Mouse (Mus musculus) layer of hippocampus, postnatal 36 days (tissue): ENCODE results near the gene Siah1a. TPM values are rescaled to one million over a fixed set of nuclear protein-coding genes. Genes with fewer than 3 reads are reported as not detected.

Source experiments
- DNase-seq, 2 experiments: peaks; one replicate each; pipeline ENCODE4 v3.0.0; 2022
- total RNA-seq, 2 experiments: library from RNA; stranded (reverse); gene quantifications; 2 replicates each; pipeline ENCODE4 v1.2.3; 2021

Siah1a gene
- total RNA-seq, 2 experiments from 2014 or later = 31.6 to 34.0 TPM

DNA sequence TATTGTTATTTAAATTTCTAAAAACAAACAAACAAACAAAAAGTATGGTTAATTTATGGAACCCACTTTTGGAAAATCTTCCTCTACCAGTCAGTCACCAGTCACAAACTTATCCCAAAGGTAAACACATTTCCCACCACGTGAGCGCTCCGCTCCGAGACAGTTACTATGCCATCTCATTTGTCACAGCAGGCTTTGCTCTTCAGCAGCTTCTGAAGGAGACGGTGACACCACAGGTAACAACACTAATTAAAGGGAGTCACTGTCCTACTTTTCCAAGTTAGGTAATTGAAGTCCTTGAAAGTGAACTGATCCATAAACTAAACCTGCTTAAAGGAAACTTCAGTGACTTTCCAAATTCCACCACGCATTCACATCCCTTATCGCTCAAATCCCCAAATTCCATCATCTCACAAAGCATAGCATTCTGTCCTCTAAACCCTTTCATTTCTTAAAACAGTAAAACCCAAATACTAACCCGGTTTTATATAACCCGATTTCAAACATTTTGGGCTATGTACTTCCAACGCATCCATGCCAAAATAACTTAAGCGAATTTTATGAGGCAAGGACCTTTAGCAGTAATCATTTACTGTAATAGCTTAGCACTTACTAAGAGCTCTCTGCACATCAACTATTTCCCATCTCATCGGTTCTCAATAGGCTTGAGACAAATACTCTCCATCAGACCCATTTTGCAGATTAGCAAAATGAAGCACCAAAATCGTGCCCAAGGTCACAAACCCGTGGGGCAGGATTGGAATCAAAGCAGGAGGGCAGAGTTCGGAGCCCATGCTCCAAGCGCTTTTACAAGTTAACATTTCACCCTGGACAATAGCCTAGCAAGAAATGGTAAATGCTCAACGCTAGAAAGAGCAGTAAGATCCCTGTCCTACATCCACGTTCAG is 1.2 kb downstream of the Siah1a start:
- DNase-seq = no peak

DNA sequence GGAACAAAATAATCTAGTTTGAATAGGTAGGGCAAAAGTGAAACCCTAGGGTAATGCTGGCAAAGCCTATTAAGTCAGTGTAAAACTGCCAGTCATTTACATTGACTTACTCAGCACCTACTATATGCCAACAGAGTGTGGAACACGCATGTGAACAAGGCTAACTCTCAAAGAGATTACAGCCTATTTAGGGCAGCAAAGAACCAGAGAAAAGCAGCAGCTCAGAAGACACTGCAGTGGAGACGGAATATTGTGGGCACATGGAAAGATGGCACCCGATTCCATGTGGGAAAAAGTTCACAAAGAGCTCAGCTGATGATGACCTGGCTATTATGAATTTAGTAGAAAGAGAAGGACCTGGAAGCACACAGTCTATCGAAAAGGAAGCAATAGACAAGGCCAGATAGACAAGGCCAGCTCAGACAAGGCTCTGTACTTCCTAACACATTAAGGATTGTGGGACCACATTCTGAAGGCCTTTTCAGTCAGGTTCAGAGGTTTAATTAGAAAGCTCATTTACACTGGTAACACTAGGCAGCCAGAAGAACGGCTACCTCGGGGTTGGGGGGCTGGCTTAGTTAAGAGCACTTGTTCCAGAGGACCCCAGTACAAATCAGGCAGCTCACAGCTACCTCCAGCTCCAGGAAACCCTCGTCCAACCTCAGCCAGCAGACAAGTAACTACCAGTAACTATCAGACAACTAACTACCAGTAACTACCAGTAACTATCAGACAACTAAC is 3.0 kb downstream of the Siah1a start:
- DNase-seq = no peak

DNA sequence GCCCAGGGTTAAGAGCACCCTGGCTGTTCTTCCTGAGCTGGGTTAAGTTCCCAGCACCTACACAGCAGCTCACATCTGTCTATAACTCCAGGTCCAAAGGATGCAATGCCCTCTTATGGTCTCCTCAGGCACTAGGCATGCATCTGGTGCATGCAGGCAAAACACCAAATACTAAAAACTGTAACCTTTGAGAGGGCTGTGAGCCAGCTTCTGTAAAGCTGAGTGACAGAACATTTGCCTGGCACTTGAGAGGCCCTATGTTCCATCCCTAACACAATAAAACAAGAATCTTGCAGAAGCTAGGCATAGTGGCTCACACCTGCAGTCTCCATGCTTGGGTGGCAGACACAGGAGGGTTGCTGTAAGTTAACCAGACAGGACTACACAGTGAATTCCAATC is 4.1 kb downstream of the Siah1a start:
- no peak for DNase-seq

DNA sequence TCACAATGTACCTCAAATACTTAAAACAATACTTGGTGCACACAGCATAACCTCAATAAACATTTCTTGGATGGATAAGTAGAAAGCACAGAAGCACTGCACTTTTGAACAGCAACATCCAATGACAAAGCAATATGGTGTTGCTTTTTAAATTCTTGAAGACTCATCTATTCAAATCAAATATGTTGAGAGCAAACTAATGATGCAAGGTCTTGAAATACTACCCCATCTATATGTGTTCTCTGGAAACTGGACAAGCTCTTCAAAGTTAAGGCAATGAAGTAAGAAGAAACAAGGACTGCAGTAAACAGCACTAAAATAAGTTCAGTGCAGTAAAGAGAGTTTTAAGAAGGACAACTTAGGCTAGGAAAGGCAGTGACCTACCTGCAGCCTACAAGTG is 4.8 kb downstream of the Siah1a start:
- DNase-seq = no peak

DNA sequence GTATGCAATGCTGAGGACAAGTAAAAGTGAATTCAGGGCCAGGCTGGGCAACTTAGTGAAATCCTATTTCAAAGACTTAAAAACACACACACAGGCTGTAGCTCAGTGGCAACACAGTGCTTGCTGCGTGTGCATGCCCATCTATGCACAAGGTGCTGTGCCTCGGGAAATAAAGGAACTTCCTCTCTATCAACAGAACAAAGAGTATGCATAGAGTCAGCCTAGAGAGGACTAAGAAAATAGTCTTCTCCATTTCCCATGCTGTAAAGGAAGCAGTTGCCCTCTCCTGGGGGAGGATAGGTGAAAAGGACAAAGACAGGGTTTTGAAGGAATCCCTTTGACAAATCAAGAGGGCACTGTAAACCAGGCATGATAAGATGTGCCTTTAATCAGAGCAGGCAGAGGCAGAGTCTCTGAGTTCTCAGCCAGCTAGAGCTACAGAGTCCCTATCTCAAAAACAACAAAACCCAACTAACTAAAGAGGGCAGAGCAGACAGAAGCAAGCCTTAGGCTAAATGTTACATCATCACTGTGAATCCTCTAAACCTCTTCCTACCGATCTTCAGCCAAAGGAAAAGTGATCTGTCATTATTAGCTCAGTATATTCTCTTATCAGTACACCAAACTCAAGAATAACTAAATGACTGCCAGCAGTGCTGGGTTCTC is 10.2 kb downstream of the Siah1a start:
- no peak for DNase-seq

DNA sequence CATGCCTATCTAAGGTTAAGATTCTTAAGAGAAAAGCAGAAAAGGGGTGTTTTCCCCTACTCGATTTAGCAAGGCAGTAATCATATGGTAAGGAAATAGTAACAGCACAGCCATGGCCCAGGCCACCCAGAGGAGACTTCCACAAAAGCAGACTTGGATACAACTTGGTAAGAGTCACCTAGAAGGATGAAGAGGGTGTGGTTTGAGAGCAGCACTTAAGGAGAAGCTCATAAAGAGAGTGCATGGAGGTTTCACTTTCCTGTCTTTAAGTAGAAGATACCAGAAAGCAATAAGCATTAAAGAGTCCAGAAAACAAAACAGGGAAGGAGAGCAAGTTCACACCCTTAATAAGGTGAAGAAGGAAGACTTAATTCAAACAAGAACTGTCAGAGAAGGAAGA is 10.8 kb downstream of the Siah1a start:
- DNase-seq = no peak

DNA sequence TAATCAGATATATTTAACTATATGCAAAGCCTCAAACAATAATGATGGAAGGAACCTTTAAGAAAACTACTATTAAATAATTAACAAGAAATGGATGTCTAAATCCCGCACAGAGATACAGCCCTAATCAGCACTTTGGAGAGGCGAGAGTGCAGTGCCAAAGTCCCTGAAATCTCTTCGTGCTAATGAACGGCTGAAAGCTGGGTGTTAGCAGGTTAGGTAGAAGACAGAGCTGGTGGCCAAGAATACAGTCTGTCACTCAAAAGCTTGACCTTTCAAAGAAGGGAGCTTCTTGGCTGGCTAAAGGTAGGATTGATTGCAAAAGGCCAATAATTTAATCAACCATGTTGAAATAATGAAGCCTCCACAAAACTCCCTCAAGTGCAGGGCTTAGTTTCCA is 11.6 kb downstream of the Siah1a start:
- no peak for DNase-seq

DNA sequence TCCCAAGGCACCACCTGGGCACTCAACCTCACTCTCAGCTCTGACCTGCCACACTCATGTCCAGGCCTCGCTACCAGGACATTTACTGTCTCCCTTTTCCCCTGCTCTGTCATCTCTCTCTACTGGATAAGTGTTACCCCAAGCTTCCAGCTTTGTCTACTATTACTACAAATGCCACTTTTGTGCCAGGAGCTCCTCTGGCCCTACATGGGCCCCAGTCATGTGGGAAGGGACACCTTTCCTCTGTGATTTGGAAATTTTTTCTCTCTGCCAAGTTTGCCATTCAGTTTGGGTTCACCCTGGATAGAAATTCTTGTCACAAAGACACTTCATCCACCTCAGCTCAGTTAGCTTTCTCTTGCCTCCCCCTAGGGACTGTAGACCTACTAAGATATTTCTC is 14.9 kb downstream of the Siah1a start:
- DNase-seq = no peak

DNA sequence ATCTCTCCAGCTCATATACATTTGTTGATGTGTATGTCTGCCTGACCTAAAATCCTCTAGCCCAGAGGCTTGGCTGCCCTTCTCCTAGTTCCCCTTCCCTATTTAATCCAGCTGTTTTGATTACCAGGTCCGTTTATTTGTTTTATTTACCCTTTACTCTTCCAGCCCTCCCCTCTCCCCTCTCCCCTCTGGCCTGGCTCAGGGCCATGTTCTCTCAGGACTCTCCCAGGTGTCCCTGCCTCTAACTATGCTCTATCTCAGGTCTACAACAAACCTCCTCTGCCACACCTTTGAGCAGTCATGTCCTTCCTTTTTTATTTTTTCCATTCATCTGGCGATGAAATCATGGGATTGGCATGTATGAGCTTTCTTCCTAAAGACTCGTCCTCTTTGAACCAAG is 15.4 kb downstream of the Siah1a start:
- no peak for DNase-seq

DNA sequence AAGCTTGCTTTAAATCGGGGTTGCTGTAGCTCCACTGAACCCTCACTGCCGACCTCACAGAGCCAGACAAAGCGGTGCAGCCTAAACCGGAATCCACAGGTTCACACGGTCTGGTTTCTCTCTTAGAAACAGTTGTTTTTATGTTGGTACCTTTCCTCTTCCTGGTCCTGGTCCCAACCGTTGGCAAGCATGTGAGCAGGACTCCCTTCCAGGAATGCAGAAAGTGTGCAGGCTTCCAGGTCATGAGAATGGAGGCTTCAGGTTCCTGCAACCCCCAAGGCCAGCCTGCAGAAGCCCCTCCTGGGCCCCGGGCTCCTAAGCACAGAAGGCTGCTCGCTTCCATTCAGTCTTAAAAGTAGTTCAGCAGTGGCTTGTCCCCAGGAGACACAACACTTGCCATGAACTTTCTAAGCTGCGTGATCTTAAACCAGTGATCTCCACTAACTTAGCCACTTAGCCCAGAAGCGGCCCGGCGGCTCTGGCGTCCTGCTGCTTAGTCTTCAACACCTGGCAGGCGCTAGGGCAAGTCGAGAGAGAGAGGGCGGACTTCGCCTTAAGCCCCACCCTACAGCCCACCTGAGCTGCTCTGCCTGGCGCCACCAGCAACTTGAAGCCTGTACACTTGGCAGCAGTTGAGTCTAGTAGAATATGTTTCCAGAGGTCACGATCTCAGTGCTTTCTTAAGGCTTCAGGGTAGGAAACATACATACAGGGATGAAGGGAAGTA is 17.3 kb downstream of the Siah1a start:
- no peak for DNase-seq

DNA sequence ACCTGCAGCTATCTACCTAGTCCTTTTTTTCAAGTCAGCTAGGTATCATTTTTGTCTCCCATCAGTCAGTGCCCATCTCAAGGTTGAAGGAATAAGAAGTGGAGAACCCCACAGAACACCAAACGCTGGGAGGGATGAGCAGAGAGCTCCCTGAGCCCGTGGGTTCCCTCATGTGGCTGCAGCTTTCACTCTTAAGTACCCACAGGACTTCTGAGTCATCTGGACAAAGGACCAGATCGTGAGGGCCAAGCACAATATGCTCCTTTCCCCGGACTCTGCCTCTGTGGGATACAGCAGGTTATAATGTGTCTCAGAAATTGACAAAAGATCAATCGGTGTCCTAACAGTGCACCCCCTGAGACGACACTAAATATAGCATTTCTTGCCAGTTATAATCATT is 18.8 kb downstream of the Siah1a start:
- DNase-seq = no peak

DNA sequence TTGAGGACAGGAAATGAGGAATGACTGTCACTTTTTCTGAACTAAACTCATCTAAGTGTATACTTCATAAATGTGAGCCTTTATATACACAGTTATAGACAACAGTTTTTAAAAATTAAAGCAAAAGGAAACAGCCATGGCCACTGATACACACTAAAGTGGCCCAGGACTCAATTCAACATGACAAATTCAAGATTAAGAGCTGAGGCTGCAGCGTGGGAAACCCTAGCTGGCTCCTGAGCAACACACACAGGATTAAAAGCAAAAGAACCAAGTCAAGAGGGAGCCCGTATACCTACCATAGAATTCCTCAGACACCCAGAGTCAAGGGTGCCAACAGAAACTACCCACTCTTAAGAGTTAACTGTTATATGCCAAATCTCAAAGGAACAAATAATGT is 24.2 kb downstream of the Siah1a start:
- DNase-seq = no peak

DNA sequence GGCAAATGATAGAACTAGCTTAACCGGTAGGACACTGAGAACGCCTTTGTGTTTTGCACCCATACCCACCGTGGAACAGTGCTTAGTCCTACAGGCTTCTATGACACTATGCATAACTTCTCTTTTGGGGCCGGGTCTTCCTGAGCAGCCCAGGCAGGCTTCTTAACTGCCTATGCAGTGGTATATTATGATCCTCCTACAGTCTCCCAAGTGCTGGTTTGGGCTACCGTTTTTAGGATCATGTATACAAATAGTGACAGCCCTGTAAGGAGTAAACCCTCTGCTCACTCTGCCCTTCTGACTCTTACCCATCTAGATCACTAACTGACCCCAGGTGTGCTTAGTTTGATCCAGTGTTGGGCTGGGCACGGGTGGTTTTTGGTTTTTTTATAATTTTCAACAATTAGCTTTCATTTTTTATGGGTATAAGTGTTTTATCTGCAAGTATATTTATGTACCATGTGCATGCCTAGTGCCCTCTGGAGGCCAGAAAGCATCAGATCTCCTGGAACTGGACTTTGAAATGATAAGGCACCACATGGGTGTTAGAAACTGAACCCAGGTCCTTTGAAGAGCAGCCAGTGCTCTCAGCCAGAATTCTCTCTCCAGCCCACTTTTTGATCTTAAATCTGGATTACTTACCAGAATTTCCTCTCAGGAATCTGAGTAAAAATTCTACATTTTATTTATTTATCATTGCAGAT is 24.8 kb downstream of the Siah1a start:
- no peak for DNase-seq

DNA sequence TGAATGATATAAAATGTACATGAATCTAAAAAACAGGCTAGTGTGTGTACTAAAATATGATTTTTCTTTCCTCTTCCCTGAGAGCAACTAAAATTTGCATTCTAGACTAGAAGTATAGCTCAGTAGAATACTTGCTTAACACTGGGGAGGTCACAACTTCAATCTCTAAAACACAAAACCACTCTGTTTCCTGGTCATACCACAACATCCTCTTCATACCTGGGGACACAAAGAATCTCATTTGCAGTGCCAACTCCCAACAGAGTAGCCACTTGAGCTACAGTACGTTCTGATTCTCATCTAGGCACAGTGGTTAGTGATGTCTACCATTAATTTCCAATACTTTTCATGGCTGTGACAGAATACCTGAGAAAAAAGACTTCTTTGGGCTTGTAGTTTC is 26.4 kb downstream of the Siah1a start:
- DNase-seq = no peak

DNA sequence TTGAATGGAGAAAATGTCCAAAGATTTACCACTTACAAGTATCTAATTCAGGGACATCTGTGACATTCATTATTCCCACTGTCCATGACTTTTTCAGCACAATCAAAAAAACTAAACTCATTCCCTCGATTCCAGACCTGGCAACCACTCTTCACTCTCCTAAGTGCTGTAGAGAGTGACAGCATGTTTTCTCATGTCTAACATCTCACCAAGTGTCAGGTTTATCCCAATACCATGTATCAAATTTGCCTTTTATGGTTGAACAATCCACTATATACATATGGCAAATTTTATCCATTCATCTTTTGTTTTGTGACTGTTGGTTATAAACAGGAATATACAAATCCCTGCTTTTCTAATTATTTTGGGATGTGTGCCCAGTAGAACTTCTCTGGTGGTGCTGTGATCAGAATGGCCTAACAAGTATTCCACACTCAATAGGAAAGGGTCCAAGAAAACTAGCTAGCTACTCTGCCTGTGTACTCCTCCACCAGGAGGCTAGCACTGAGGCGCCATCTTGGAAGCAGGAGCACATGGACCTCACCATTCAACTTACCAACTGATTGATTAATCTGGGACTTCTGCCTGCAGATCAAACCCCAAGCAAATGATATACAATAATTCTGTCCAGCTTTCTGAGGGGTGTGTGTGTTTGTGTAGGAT is 27.3 kb downstream of the Siah1a start:
- DNase-seq = no peak

DNA sequence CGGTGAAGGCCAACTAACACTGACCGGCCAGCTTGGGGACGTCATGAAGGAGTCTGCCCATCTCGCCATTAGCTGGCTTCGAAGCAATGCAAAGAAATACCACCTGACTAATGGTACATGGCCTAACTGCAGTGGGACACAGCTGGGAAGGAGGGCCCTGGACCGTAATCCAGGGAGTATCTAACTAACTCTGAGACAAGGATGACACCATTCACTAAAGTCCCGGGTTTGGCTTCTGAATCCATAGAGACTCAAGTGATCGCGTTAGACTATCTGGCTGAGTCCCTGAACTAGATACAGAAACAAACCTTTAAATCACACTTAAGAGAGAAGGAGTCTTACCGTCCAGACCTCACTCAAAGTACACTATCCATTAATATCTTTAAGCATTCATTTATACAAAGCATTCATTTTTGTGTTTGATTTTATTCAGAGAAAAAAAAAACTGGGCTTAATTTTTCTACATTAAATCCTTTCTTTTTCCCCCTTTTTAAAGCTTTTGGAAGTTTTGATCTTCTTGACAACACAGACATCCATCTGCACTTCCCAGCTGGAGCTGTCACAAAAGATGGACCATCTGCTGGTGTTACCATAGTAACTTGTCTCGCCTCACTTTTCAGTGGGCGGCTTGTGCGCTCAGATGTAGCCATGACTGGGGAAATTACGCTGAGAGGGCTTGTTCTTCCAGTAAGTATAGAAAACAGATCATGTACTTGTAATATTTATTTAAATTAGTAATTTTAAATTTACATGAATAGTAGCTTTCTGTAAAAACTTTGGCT is 32.1 kb downstream of the Siah1a start:
- peak; percentile 79 to 81 for DNase-seq

DNA sequence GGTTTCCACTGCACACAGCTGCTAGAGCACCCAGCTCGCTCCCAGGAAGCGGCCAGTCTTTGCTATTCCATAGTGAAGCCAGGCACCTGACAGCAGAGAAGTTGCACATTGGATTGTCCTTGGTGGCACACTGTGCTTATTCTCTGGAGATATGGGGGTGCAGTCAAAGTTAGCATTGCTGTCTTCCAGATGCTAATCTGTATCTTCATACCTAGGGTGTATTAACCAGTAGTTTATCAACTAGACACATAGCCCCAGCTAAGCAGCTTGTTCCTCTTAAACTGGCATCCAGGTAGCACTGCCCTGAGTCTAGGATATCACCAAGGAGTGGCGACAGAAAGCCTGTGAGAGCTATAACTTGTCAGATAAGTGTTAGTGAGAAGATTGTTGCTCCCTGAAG is 33.1 kb downstream of the Siah1a start:
- DNase-seq = no peak

DNA sequence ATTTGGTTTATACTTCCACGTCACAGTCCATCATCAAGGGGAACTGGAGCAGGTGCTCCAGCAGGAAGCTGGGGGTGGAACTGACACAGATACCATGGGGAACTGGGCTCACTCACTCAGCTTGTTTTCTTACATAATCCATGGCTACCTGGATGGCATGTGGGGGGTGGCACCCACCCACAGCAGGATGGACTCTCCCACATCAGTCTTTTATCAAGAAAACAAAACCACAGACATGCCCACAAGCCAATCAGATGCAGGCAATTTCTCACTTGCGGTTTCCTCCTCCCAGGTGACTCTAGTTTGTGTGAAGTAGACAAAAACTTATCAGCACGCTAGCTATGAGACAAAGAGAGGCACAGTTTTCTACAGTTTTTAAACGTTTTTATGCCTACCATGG is 37.9 kb downstream of the Siah1a start:
- no peak for DNase-seq

DNA sequence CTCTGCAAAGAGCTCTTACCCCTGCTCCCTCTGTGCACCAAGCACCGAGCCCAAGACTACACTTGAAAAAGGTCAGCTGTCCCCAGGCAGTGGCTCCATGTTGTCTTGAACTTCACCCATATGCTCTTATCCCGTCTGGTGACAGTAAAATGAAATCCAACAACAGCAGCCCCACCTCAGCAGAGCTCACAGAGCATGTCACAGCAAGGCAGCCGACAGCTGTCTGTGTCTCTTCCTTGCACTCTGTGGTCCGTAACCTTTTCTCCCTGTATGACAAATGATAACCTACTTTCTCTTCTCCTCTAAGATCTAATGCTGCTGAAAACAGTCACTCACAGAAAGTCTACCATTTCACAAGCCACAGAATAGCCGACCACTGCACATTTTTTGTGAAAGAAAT is 39.0 kb downstream of the Siah1a start:
- no peak for DNase-seq

DNA sequence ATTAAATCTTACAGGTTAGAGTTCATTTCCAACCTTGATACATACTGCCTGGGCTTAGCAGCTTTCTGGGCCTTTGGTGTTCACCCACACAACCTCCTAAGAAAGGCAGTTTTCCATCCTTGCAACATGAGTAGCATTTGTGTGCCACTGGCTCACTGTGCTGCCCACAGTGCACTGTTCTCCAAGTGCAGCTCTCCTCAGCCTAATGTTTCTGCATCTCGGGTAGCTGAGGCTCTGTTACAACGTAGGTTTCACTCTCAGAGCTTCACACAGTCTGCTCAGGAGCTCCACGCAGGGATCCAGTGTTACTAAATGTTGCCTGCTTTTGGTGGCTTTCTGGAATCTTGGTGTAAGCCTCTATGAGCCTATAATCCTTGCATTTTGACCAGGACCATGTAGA is 40.4 kb downstream of the Siah1a start:
- no peak for DNase-seq

DNA sequence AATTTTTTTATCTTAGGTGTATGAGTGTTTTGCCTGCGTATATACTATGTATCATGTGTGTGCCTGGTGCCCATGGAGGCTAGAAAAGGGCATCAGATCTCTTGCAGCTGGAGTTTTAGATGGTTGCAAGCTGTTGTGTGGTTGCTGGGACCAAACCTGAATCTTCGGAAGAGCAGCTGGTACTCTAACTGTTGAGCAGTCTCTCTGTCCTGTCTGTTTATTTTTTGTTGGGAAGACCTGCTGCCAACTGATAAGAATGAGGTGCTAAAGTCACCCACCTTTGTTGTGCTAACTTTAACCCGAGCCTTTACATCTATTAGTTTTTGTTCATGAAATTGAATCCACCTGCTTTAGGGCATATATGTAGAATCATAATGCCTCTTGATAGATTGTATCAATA is 43.3 kb downstream of the Siah1a start:
- no peak for DNase-seq
